Mouse (Mus musculus): ENCODE measurements around the gene Gtf3a.
"Not testable (repeated sequence)": the region's sequence is repeated elsewhere in the genome, so short reads cannot be mapped to it uniquely, and the experiment has no call there.

Gtf3a gene

DNA sequence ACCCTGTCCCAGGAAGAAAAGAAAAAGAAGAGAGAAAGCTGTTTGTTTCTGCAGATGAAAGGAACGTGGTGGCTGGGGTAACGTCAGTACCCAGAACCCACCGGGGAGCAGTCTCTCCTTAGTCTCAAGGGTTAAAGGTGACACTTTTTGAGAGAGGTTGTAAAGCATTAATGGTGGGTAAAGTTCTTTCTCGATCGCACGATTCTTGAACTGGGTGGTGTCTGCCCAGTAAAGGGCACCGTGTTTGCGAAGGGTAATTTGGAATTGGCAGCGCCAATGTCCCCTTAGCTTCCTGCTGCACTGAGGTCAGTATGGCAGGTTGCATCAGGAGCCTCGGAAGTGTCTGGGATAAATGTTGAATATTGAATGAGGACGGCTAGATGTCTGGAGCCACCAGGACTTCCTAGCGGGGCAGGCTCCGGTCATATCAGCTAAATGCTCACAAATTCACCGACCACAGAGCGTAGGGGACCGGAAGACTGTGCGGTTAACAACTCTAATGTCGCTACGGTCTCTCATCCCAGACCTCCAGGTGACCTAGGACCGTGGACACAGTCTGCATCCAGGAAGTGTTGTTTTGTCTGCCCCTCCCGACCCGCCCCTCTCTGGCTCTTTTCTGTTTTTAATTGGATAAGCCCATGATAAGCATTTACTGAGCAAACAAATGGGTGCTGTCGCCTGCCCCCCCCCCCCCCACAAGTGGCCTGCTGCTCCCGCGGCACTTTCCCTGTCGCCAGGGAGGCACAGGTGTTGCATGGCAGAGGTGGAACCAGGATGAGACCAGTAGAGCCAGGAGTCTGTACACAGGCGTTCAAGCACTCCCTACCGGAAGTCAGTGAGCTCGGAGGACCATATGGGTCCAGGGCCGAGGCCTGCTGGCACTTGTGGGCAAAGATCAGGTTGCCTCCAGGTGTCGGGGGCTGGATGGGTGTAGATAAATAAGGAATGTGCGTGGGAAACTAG lies 10.6 kb upstream of the Gtf3a start:
- DNase-seq (ENCODE audit: low spot score in 2 of 2): no peak

DNA sequence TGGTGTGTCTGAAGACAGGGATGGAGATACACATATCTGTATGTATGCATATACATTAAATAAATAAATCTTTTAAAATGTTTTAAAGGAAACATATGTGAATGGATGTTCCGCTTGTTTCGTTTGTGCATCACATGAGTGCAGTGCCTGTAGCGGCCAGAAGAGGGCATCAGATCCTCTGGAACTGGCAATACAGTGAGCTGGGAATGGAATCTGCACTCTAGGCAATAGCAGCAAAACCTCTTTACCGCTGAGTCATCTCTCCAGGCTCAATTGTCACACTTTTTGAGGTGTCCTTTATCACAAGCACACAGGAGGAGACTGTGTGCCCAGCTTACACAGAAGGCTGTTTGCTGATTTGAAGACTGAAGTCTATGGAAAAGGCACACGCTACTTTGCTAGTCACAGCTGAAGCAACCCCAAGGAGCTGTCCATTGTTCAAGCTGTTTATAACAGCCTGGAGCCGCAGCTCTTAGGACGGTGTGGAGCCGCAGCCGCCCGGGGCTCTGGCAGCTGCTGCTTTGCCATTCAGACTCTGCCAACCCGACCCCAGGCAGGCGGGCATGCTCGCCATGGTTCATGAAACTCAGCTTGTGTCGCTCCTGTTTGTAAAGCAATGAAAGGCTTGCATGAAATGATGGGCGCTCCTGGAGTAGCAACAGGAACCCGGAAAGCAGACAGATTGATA lies 9.2 kb upstream of the Gtf3a start:
- DNase-seq (ENCODE audit: low spot score in 2 of 2): no peak

DNA sequence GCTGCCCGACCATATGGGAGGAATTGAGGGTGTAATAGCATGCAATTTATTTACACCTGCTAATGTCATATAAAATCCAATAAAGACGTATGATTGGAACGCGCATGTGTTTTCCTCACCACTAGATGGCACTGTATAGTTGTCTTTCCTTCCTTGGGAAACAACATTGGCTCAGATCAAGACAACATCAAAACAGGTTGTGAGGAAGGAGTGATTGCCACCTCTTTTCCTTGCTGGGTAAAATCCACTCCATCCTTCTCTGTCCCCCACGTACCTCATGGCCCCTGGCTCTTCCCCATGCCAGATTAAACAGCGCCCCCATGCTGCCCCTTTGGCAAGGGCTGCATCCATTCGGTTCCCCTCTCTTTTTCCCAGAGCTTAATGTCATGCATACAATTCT lies 8.2 kb upstream of the Gtf3a start:
- no peak for DNase-seq (ENCODE audit: low spot score in 2 of 2)

DNA sequence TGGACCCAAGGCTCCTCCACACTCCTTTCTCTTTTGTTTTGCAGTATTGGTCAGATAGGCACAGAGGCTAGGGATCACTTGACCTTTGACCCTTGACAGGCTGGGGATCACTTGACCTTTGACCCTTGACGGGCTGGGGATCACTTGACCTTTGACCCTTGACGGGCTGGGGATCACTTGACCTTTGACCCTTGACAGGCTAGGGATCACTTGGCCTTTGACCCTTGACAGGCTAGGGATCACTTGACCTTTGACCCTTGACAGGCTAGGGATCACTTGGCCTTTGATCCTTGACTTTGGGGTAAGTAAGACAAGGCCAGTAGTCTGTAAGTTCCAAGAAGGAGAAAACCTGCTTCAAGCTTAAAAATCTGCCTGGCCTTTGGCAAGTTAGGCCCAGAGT lies 6.5 kb upstream of the Gtf3a start:
- not testable (repeated sequence) for DNase-seq (ENCODE audit: low spot score in 2 of 2)

DNA sequence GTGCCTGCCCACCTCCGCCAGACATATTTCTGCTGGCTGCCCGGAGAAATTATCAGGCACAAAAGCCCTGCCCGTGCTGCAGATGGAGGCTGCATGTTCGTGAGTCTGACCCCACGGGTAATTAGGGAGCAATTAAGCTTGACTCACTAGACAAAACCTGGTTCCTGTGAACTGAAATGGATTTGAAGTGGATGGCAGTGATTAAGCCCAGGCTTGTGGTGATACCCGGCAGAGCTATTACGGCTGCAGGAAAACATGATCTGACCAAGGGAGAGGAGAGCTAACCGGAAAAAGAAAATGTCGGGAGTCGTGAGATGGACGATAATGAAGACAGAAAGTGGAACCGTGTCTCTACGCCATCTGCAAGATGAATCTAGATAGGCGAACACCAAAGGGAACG lies 5.5 kb upstream of the Gtf3a start:
- no peak for DNase-seq (ENCODE audit: low spot score in 2 of 2)

DNA sequence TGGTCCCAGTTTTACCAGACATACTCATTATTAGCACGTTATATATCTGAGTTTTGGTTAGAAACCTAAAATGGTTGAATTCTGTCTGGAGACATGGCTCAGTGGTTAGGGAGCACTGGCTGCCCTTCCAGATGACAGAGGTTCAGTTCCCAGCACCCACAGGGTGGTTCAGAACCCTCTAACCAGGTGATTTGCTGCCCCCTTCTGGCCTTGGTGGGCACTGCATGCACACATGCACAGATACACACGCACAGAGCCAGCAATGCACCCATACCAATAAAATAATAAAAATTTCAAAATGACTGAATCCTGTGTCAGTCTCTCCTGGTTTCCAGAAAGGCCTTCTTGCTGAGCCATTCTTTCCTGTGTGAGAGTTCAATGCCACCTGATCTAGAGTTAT lies 3.9 kb upstream of the Gtf3a start:
- no peak for DNase-seq (ENCODE audit: low spot score in 2 of 2)

DNA sequence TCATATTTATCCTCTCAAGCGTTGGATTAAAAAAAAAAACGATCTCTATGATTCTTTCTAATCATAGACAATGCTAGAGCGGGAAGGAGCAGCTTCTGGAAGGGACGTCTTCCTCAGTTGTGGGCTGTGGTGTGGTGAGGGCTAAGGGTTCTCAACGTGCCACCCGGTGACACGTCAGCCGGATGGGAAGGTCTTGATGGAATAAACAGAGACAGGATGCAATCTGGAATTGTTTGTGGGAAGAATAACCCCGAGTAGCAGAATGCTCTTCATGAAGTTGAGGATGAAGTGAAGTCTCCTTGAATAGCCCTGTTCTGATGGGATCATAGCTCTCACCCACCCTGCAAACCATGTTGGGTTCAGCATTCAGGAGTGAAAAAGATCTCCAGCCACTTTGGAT lies 1.8 kb upstream of the Gtf3a start:
- no peak for DNase-seq (ENCODE audit: low spot score in 2 of 2)

DNA sequence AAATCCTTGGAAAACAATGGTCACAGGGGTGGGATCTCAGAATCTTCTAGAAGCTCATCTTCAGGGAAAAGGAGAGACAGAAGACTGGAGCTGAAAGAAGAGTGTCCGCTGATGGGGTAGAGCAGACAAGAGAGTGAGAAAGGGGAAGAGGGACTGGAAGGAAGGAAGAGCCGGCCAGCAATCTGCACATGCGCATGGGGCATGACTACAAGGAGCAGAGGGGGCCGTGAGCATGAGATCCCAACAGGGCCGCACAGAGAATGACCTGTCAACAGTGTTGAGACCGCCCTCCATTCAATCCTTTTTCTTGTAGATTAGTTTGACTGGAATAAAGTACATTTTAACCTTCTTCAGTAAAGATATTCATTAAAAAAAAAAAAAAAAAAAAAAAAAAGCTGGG lies 960 bp upstream of the Gtf3a start:
- DNase-seq (ENCODE audit: low spot score in 2 of 2): no peak

DNA sequence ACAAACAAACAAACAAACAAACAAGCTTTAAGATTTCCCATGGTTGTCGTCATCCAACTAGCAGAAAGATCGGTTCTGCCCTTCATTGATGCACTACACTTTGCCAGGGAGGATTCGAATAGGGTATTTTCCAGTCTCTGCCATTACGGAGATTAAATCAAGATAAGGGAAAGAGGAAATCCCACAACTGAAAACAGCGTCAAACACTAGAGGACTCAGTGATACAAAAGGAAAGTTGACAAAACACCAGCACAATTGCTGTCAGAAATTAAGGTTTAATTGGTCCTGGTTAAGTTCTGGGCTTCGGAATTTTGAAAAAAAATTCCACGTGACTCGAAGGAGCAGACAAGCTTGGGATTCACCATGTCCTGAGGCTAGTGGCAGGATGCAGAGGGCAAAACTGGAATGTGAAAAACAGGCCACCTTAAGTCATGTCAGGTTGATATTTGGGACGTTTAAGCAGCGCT lies 383 bp upstream of the Gtf3a start:
- no peak for DNase-seq (ENCODE audit: low spot score in 2 of 2)

DNA sequence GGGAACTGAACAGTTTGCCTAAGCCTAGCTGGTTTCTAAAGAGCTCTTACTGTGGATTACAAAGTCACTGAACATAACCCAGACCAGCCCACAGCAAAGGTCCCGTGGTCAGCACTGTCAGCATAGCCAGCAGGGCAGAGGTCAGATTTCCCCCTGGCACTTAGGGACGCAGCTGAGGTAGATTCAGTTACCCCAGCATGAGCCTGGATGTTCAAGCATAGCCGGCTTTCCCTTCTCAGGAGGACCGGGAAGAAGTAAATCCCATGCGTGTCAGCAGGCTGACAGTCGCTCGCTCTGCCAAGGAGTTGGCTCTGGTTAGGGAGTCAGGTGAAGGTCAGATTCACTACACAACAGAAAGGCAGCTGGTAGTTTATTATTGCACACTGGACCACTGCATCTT lies 6.1 kb downstream of the Gtf3a start:
- DNase-seq (ENCODE audit: low spot score in 2 of 2): no peak

DNA sequence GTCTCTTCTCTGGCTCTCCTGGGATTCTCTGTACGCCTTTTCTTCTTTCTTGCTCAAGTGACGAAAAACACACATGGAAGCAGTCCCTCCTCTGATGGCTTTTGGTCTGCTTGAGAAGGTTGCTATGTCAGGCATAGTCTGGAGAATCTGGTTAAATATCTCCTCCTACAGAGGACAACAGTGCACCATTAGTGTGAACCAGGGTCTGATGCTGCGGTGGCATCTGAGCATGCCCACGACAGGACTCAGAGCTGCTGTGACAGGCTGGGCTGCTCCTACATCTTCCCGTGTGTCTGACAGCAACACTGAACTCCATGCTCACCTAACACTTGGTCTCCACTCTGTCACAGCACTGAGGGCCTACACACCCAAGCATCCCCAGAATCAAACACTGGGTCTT lies 7.2 kb downstream of the Gtf3a start:
- no peak for DNase-seq (ENCODE audit: low spot score in 2 of 2)

DNA sequence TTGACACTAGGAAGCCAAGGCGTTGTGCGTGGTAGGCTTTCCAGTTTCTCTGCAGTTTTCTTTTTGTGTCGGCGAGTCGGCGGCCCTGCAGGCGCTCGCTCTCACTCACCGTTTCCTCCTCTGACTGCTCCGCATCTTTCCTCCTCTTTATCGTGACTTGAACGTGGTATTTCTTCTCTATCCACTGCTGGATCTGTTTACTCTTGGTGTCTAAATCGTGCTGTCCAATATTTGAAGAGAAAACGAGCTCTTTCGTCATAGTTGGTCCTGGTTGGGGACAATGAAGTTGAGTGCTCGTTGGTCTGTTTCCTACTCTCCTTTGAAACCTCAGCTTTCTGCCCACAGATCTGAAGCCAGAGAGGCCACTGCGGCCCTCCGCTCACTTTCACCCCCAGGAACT lies 8.2 kb downstream of the Gtf3a start:
- DNase-seq (ENCODE audit: low spot score in 2 of 2): no peak

DNA sequence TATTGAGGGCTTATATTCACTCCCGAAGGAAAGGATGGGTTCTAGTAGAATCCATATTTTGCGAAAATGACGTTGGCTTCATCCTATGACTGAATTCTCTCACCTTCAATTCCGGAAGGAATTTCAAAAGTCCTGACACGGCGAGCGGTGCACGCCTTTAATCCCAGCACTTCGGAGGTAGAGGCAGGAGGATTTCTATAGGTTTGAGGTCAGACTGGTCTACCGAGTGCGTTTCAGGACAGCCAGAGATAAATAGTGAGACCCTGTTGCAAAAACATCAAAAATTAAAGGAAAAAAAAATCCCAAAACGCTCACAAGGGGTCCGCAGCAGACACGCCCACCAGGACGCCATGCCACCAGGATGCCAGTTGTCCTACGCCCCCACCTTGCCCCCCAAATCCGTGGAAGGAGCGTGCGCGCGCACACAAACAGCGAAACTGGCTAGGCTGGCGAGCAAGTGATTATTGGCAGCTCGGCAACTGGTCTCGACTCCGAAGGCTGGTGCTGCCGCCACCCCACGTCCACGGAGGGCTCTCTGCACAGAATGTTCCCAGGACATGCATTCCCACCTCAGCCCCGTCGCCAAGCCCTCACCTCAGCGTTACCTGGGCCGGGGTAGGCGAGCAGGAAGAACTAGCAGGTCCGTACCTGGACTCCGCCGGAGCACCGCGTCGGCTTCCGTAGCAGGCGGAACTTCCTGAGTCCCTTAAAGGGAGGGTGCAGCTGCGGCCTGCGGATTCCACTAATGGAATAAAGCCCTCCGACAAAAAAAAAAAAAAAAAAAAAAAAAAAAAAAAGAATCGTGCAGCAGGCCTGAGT lies 14.9 kb downstream of the Gtf3a start, which contains the start of gene Mtif3:
Mtif3 (minus strand) TSS at position 683 of the 819 bp plus-strand sequence.
- DNase-seq (ENCODE audit: low spot score in 2 of 2): peak; percentile 74 to 87

DNA sequence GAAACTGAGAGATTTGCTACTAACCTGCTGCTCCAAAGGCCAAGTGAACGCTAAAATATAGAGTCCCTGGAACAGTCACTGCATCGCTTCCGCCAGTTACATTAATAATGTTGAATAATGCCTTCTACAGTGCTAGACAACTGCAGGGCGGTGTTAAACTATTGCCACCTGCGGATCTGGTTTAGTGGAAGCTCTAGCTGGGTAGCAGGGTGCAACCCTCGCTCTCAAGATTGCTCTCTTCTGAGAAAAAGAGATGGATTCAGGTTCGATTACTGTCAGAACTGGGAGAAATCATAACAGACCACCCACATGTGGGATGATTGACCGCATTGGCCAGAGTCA lies 15.5 kb downstream of the Gtf3a start:
- no peak for DNase-seq (ENCODE audit: low spot score in 2 of 2)

DNA sequence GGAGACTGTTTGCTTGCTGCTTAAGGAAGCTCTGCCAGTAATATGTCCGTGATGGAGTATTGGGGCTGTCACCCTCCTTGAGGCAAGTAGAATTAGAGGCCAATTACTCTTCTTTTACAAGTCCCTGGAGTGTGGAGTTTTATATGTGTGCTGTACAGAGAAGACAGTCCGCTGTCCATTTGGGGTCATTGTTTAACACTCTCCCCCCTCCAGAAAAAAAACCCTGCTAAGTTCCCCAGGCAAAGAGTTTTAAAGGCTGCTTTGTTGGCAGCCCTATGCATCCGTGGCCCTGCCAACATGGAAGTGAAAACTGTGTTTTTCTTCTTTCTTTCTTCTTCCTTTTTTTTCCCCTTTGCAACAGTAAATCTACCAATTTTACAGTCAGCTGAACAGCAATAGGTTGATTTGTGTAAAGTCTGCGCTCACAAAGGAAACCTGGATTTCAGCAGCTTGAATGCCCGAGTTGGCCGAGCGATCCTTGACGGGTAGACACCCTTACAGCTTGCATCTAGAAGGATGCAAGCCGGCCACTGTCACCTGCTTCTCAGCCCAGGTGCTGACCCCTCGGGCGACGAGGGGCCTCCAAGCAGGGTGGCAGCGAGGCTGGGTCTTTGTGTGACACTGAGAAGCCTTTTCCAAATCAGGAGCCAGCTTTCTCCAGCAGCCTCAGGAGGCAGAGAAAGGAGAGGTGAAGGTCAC lies 20.4 kb downstream of the Gtf3a start:
- no peak for DNase-seq (ENCODE audit: low spot score in 2 of 2)

DNA sequence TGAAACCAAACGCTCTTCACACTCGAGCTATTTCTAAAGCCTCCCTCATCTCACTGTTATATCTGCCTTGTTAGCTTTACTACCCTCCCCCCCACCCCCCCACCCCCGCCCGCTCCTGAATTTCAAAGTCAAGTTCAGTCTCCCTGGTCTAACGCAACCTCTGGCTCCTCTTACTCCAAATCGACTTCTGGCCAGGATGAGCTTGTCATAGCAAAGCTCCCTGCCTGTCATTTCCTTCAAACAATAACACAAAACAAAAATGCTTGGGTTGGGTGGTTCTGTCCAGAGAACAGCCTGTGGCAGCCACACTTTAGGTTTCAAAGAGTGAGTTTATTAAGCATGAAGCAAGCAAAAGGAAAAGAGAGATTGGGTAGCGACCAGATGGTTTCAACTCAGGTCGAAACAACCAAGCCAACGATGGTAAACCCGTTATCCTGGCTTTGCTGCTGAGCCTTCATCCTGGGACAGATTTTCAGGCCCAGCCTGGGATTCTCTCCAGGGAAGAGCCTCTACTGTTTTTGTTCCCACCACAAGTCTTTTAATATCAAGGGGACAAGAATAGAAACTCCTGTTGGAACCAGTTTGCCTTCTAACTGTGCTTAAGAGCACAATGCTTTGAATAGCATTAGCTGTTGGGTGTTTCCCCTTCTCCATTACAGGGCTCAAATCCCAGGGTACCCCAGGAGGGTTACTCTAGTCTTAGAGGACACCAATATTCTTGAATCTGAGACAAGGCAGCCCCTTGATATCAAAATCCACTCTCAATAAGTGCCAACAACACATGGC lies 23.5 kb downstream of the Gtf3a start:
- no peak for DNase-seq (ENCODE audit: low spot score in 2 of 2)

DNA sequence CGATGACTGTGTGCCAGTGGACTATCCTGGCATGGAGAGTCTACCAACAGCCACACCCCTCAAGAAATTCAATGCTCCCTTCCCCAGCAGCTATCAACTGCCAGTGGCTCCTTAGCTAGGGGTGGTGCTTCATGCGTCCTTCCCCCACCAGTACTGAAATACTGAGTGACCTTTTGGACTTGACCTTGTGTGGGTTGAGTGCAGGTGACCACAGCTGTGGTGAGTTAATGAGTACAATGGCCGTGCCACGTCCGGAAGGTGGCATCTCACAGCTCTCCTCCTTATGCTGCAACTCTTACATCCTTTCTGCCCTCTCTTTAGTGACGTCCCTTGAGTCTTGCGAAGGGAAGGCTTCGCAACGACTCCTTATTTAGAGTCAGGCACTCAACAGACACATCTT lies 24.9 kb downstream of the Gtf3a start:
- no peak for DNase-seq (ENCODE audit: low spot score in 2 of 2)

DNA sequence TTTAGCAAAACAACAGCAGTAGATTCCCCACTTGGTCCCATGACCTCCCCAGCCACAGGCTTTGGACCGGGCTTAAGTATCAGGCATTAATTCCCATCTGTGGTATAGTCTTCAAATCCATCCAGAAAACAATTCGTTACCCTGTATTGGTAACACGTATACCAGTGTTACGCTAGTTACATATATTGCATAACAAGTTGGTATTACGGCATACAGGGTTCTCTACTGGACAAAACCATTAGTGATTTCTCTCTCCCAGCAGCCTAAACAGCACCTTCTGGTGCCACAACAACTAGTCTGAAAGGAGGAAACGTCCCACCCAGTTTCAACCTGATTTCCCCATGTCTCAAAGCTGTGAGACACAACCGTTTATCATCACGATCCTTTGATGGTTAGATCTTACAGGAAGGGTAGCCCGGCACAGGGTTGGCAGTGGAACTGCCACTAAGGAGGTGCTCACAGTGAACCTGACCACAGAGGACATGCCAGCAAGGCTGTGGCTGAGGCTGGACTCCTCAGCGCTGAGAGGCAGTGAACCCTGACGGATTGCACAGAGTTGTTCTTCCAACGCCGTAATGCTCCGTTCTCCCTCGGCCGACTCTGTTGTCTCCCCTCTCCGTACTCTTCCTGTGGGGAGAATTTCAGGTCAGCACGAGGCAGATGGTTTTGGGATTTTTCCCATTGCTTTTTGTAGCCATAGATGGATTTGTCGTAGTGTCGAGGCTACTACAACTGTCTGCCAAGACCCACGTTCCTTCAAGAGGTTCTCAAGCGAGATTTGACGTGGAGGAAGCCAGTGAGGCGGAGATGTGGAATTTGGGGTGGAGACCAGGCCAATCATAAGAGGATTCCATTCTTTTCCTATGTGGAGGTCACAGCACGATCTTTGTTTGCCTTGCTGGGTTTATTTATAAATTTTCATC lies 25.7 kb downstream of the Gtf3a start:
- DNase-seq (ENCODE audit: low spot score in 2 of 2): no peak

DNA sequence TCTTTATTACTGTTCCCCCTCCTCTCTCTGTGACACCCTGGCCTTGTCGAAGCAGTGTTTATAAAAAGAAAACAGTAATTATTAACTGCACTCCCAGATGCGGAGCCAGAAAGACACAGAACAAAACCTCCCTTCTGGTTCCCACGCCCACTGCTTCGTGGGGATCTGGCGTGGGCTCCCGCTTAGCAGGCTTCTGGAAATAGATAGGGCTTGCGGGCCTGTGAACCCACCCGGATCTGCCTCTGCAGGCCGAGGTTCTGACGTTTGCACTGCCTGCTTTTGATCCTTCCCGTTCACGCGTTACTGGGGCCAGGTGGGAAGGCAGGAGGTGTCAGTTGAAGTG lies 26.3 kb downstream of the Gtf3a start:
- DNase-seq (ENCODE audit: low spot score in 2 of 2): no peak

DNA sequence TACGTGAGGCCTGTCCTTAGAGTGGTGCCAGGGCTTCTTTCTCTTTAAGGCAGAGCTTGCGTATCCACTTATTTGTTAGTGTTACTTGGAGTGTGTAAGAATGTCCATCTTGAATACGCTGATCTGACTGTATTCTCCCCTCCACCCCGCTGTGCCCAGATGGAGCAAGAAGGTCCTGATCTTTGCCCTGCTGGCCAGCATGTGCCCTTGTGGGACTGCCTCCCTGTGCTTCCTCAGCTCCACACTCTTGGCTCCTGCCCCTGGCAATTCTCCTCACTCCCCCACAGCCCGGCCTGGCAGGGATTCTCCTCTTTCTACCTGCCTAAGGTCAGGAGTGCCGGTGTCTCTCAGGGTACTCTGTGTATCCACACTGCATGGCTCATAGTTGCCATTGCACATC lies 32.9 kb downstream of the Gtf3a start:
- no peak for DNase-seq (ENCODE audit: low spot score in 2 of 2)
